Mouse (Mus musculus): Measurements from ENCODE around the gene Rsph3a. TPM values are rescaled to one million over a fixed set of nuclear protein-coding genes. Genes with fewer than 3 reads are reported as not detected.
"Not testable (repeated sequence)": the region's sequence is repeated elsewhere in the genome, so short reads cannot be mapped to it uniquely, and the experiment has no call there.

Gene Rsph3a
- 72.6 and 82.6 TPM in 2 replicates for polyA plus RNA-seq (2015; fragmentation: Nextera tagmentation; extraction: Ambion mirVana)

GRCm38 (mm10) chr17:7945117-7946052, at the start of gene Rsph3a:
Rsph3a (plus strand) TSS chr17:7945614.
- Histone ChIP-seq H3K9ac (ENCODE audit: low read length) (peak within 1 kb of the TSS; percentile 80), H3K4me3 (ENCODE audit: low read length) (peak within 1 kb of the TSS; percentile 61), H3K4me2 (ENCODE audit: low read depth, low read length) (peak within 1 kb of the TSS; percentile 57), H3K27ac (ENCODE audit: low read length) (peak within 1 kb of the TSS; percentile 94)
- 2% methylated on average over 58 of the region's 58 CpGs for WGBS
- H3K27me3 ChIP-seq (ENCODE audit: control insufficient read depth, insufficient read depth, low read length); H3K9me3 ChIP-seq (replicated peaks; ENCODE audit: control insufficient read depth, low read length); H3K4me1 ChIP-seq (ENCODE audit: control insufficient read depth, insufficient read depth, low read length); H3K36me3 ChIP-seq (ENCODE audit: control insufficient read depth, insufficient read depth): not testable (repeated sequence)
- peak; percentile 98 for ATAC-seq (replicated peaks; ENCODE audit: extremely low read depth, insufficient read depth, low FRiP score)

GRCm38 (mm10) chr17:7896047-7896635, 49.3 kb upstream of the Rsph3a start:
- H3K4me1 ChIP-seq (ENCODE audit: control insufficient read depth, insufficient read depth, low read length): no peaks in the 10 kb centered on the region
- H3K4me3 ChIP-seq (ENCODE audit: low read length): no peak overlapping the region
- H3K9ac ChIP-seq (ENCODE audit: low read length): no peak overlapping the region
- no peaks in the 10 kb centered on the region for H3K36me3 ChIP-seq (ENCODE audit: control insufficient read depth, insufficient read depth)
- no peak overlapping the region for H3K4me2 ChIP-seq (ENCODE audit: low read depth, low read length)
- 61% methylated on average over 10 of the region's 10 CpGs for WGBS
- no peaks in the 10 kb centered on the region for H3K27me3 ChIP-seq (ENCODE audit: control insufficient read depth, insufficient read depth, low read length)
- H3K9me3 ChIP-seq (replicated peaks; ENCODE audit: control insufficient read depth, low read length): no peaks in the 10 kb centered on the region
- H3K27ac ChIP-seq (ENCODE audit: low read length): no peak overlapping the region
- ATAC-seq (replicated peaks; ENCODE audit: extremely low read depth, insufficient read depth, low FRiP score): no peak

GRCm38 (mm10) chr17:7897120-7897519, 48.3 kb upstream of the Rsph3a start:
- ATAC-seq (replicated peaks; ENCODE audit: extremely low read depth, insufficient read depth, low FRiP score): no peak
- H3K27me3 ChIP-seq (ENCODE audit: control insufficient read depth, insufficient read depth, low read length): no peaks in the 10 kb centered on the region
- H3K27ac ChIP-seq (ENCODE audit: low read length): no peak overlapping the region
- no peak overlapping the region for H3K4me3 ChIP-seq (ENCODE audit: low read length)
- H3K9me3 ChIP-seq (replicated peaks; ENCODE audit: control insufficient read depth, low read length): no peaks in the 10 kb centered on the region
- H3K9ac ChIP-seq (ENCODE audit: low read length): no peak overlapping the region
- no peaks in the 10 kb centered on the region for H3K36me3 ChIP-seq (ENCODE audit: control insufficient read depth, insufficient read depth)
- WGBS: 67% methylated on average over 11 of the region's 11 CpGs
- peak overlapping the region; percentile 16; the same call in 1 of the 2 replicates for H3K4me2 ChIP-seq (ENCODE audit: low read depth, low read length)
- H3K4me1 ChIP-seq (ENCODE audit: control insufficient read depth, insufficient read depth, low read length): no peaks in the 10 kb centered on the region

- no peak for ATAC-seq (replicated peaks; ENCODE audit: extremely low read depth, insufficient read depth, low FRiP score)
- Histone ChIP-seq H3K36me3 (ENCODE audit: control insufficient read depth, insufficient read depth) (no peaks in the 10 kb centered on the region), H3K4me2 (ENCODE audit: low read depth, low read length) (no peak overlapping the region), H3K9me3 (replicated peaks; ENCODE audit: control insufficient read depth, low read length) (no peaks in the 10 kb centered on the region), H3K27ac (ENCODE audit: low read length) (no peak overlapping the region), H3K4me1 (ENCODE audit: control insufficient read depth, insufficient read depth, low read length) (no peaks in the 10 kb centered on the region), H3K9ac (ENCODE audit: low read length) (no peak overlapping the region), H3K4me3 (ENCODE audit: low read length) (no peak overlapping the region), H3K27me3 (ENCODE audit: control insufficient read depth, insufficient read depth, low read length) (no peaks in the 10 kb centered on the region)
- WGBS: 73% methylated on average over 4 of the region's 4 CpGs
These were observed 47.7 kb upstream of the Rsph3a start for GRCm38 (mm10) chr17:7897756-7898155.

GRCm38 (mm10) chr17:7899233-7899632, 46.2 kb upstream of the Rsph3a start:
- Histone ChIP-seq H3K27me3 (ENCODE audit: control insufficient read depth, insufficient read depth, low read length) (no peaks in the 10 kb centered on the region), H3K9ac (ENCODE audit: low read length) (no peak overlapping the region)
- WGBS: 62% methylated on average over 6 of the region's 6 CpGs

GRCm38 (mm10) chr17:7899961-7900360, 45.5 kb upstream of the Rsph3a start:
- Histone ChIP-seq H3K9ac (ENCODE audit: low read length) (no peak overlapping the region), H3K4me1 (ENCODE audit: control insufficient read depth, insufficient read depth, low read length) (no peaks in the 10 kb centered on the region), H3K27ac (ENCODE audit: low read length) (no peak overlapping the region), H3K4me2 (ENCODE audit: low read depth, low read length) (no peak overlapping the region), H3K9me3 (replicated peaks; ENCODE audit: control insufficient read depth, low read length) (no peaks in the 10 kb centered on the region), H3K4me3 (ENCODE audit: low read length) (no peak overlapping the region), H3K36me3 (ENCODE audit: control insufficient read depth, insufficient read depth) (no peaks in the 10 kb centered on the region), H3K27me3 (ENCODE audit: control insufficient read depth, insufficient read depth, low read length) (no peaks in the 10 kb centered on the region)
- no peak for ATAC-seq (replicated peaks; ENCODE audit: extremely low read depth, insufficient read depth, low FRiP score)
- 78% methylated on average over 4 of the region's 4 CpGs for WGBS

More at GRCm38 (mm10) chr17:7899233-7899632, 46.2 kb upstream of the Rsph3a start:
- Histone ChIP-seq H3K4me2 (ENCODE audit: low read depth, low read length) (no peak overlapping the region), H3K4me1 (ENCODE audit: control insufficient read depth, insufficient read depth, low read length) (no peaks in the 10 kb centered on the region), H3K9me3 (replicated peaks; ENCODE audit: control insufficient read depth, low read length) (no peaks in the 10 kb centered on the region), H3K4me3 (ENCODE audit: low read length) (no peak overlapping the region), H3K27ac (ENCODE audit: low read length) (no peak overlapping the region), H3K36me3 (ENCODE audit: control insufficient read depth, insufficient read depth) (no peaks in the 10 kb centered on the region)
- ATAC-seq (replicated peaks; ENCODE audit: extremely low read depth, insufficient read depth, low FRiP score): no peak

- H3K9me3 ChIP-seq (replicated peaks; ENCODE audit: control insufficient read depth, low read length): no peaks in the 10 kb centered on the region
- H3K27ac ChIP-seq (ENCODE audit: low read length): no peak overlapping the region
- H3K27me3 ChIP-seq (ENCODE audit: control insufficient read depth, insufficient read depth, low read length): no peaks in the 10 kb centered on the region
- H3K4me2 ChIP-seq (ENCODE audit: low read depth, low read length): no peak overlapping the region
- 78% methylated on average over 2 of the region's 2 CpGs for WGBS
- H3K4me3 ChIP-seq (ENCODE audit: low read length): no peak overlapping the region
- H3K9ac ChIP-seq (ENCODE audit: low read length): no peak overlapping the region
- no peaks in the 10 kb centered on the region for H3K36me3 ChIP-seq (ENCODE audit: control insufficient read depth, insufficient read depth)
- ATAC-seq (replicated peaks; ENCODE audit: extremely low read depth, insufficient read depth, low FRiP score): no peak
- no peaks in the 10 kb centered on the region for H3K4me1 ChIP-seq (ENCODE audit: control insufficient read depth, insufficient read depth, low read length)
These were observed 43.9 kb upstream of the Rsph3a start for GRCm38 (mm10) chr17:7901536-7901935.

GRCm38 (mm10) chr17:7902362-7902761, 43.1 kb upstream of the Rsph3a start:
- Histone ChIP-seq H3K9ac (ENCODE audit: low read length) (no peak overlapping the region), H3K4me2 (ENCODE audit: low read depth, low read length) (no peak overlapping the region), H3K9me3 (replicated peaks; ENCODE audit: control insufficient read depth, low read length) (no peaks in the 10 kb centered on the region), H3K4me1 (ENCODE audit: control insufficient read depth, insufficient read depth, low read length) (no peaks in the 10 kb centered on the region), H3K36me3 (ENCODE audit: control insufficient read depth, insufficient read depth) (no peaks in the 10 kb centered on the region), H3K4me3 (ENCODE audit: low read length) (no peak overlapping the region), H3K27me3 (ENCODE audit: control insufficient read depth, insufficient read depth, low read length) (no peaks in the 10 kb centered on the region), H3K27ac (ENCODE audit: low read length) (no peak overlapping the region)
- 59% methylated on average over 3 of the region's 3 CpGs for WGBS
- no peak for ATAC-seq (replicated peaks; ENCODE audit: extremely low read depth, insufficient read depth, low FRiP score)

GRCm38 (mm10) chr17:7904992-7905391, 40.4 kb upstream of the Rsph3a start:
- Histone ChIP-seq H3K9ac (ENCODE audit: low read length) (no peak overlapping the region), H3K27ac (ENCODE audit: low read length) (no peak overlapping the region), H3K4me1 (ENCODE audit: control insufficient read depth, insufficient read depth, low read length) (no peaks in the 10 kb centered on the region), H3K9me3 (replicated peaks; ENCODE audit: control insufficient read depth, low read length) (no peaks in the 10 kb centered on the region), H3K36me3 (ENCODE audit: control insufficient read depth, insufficient read depth) (no peaks in the 10 kb centered on the region), H3K27me3 (ENCODE audit: control insufficient read depth, insufficient read depth, low read length) (no peaks in the 10 kb centered on the region), H3K4me3 (ENCODE audit: low read length) (no peak overlapping the region), H3K4me2 (ENCODE audit: low read depth, low read length) (no peak overlapping the region)
- ATAC-seq (replicated peaks; ENCODE audit: extremely low read depth, insufficient read depth, low FRiP score): no peak
- 32% methylated on average over 2 of the region's 2 CpGs for WGBS
